Mouse (Mus musculus) heart, postnatal 0 days (tissue): ENCODE measurements at regions not wholly inside any gene's neighbourhood (a gene's known extent, or its start where the extent isn't known, plus 50 kb on each side); places are given as distances from the start of the nearest gene placed in this dataset.

Experiments
- CTCF ChIP-seq: IDR thresholded peaks from 2 replicates; pipeline ENCODE4 v1.5.1; 2016; ENCODE audit warnings: antibody characterized with exemption, control low read depth, low read depth
- EP300 ChIP-seq: IDR thresholded peaks from 2 replicates; pipeline ENCODE4 v1.6.1; 2016; ENCODE audit warnings: antibody characterized with exemption, low read depth

DNA sequence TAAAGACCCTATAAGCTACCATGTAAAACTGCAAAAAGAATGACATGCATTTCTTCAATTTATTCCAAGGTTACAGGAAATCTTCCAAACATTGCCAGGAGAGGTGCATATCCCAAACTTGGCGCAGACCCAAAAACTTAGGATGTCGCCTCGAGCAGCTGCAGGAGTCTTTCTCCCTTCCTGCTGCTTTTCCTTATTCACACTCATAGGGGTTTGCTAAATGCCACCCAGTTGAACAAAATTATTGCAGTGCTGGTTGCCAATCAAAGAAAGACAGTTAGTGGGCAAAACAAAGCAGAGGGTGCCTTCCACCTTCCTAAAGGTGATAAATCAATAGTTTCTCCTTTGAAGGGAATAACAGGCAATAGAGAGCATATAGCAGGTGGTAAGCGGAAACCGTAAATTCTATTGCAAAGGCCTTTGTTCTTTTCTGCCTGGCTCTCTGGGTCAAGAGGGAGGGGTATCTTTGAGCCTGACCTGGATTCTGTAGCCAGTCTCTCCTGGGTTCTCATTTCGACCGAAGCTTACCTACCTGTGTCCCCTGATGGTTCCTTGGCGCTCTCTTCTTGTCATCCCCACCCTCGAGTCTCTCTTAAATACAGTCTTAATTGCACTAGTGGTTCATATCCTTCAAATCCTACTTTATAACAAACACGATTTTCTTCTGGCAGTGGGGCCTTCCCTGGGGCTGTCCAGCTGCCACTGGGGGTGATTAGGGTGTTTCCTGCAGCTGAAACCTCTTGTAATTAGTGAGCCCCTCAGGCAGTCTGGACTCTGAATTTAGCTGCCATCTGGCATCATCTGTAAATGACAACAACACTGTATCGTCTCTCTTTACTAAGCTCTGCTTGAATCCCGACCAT, 334.5 kb upstream of the Klf12 start:
- TF ChIP-seq CTCF (no peak), EP300 (no peak)
